Mouse (Mus musculus) midbrain, postnatal 0 days (tissue): ENCODE measurements around the gene Gimap3. TPM values are rescaled to one million over a fixed set of nuclear protein-coding genes. Genes with fewer than 3 reads are reported as not detected.

Experiments
- ATAC-seq: fragments of 200-750 bp; cut with Nextera tagmentation; 2 replicates; pipeline ENCODE4 v1.8.0; 2017; ENCODE audit warnings: moderate number of reproducible peaks, mild to moderate bottlenecking, moderate TSS enrichment, moderate library complexity; ENCODE audit not compliant: low FRiP score
- DNase-seq: peaks from one replicate; pipeline ENCODE4 v3.0.0-alpha.2; 2015; ENCODE audit warnings: low spot score
- H3K27ac ChIP-seq: fragments of 300-500 bp; sonication (generic); 2 replicates; pipeline ENCODE4 v1.5.1; 2014; ENCODE audit warnings: low read depth, mild to moderate bottlenecking, low read length, mixed read lengths
- H3K27me3 ChIP-seq: fragments of 300-500 bp; sonication (generic); 2 replicates; pipeline ENCODE4 v1.6.1; 2014; ENCODE audit warnings: low read length, control low read depth, mixed read lengths; ENCODE audit not compliant: insufficient read depth
- H3K36me3 ChIP-seq: fragments of 300-500 bp; sonication (generic); 2 replicates; pipeline ENCODE4 v1.6.1; 2014; ENCODE audit warnings: low read length, control low read depth, mixed read lengths; ENCODE audit not compliant: insufficient read depth
- H3K4me1 ChIP-seq: fragments of 300-500 bp; sonication (generic); 2 replicates; pipeline ENCODE4 v1.6.1; 2014; ENCODE audit warnings: mild to moderate bottlenecking, control low read depth, antibody characterized with exemption, low read length, mixed read lengths; ENCODE audit not compliant: insufficient read depth
- H3K4me2 ChIP-seq: fragments of 300-500 bp; sonication (generic); 2 replicates; pipeline ENCODE4 v1.6.1; 2014; ENCODE audit warnings: low read depth, mild to moderate bottlenecking, low read length, mixed read lengths; ENCODE audit not compliant: poor library complexity, severe bottlenecking
- H3K4me3 ChIP-seq: fragments of 300-500 bp; sonication (generic); 2 replicates; pipeline ENCODE4 v1.5.1; 2014; ENCODE audit warnings: low read depth, mild to moderate bottlenecking, low read length, moderate library complexity
- H3K9ac ChIP-seq: fragments of 300-500 bp; sonication (generic); replicated peaks from 2 replicates; pipeline ENCODE4 v1.6.1; 2014; ENCODE audit warnings: mild to moderate bottlenecking, low read length, moderate library complexity, mixed read lengths; ENCODE audit not compliant: poor library complexity, severe bottlenecking
- H3K9me3 ChIP-seq: fragments of 300-500 bp; sonication (generic); 2 replicates; pipeline ENCODE4 v1.6.1; 2016; ENCODE audit warnings: low read length, control low read depth
- CTCF ChIP-seq: IDR thresholded peaks from 2 replicates; pipeline ENCODE4 v1.5.1; 2016; ENCODE audit warnings: antibody characterized with exemption, mild to moderate bottlenecking
- WGBS: fragments of 180-500 bp; shearing (Covaris S2); extraction: QIAGEN DNeasy Blood & Tissue Kit; methylation state at CpG from one replicate; pipeline ENCODE4 v1.1.7; 2014; 5-methylcytosine and 5-hydroxymethylcytosine counted together
- polyA plus RNA-seq: library from polyadenylated mRNA; unstranded; fragments of >200 nt; fragmentation: Nextera tagmentation; extraction: Ambion mirVana; gene quantifications from 2 replicates; pipeline ENCODE4 v1.2.1, GENCODE M21; 2015
- total RNA-seq: library from RNA; depleted of rRNA; stranded (reverse); fragments of >200 nt; gene quantifications from 2 replicates; pipeline ENCODE4 v1.2.3, GENCODE M21; 2014; rRNA removed

Gimap3 gene
- total and polyA plus RNA-seq, 2 experiments from 2014 or later = not detected

DNA sequence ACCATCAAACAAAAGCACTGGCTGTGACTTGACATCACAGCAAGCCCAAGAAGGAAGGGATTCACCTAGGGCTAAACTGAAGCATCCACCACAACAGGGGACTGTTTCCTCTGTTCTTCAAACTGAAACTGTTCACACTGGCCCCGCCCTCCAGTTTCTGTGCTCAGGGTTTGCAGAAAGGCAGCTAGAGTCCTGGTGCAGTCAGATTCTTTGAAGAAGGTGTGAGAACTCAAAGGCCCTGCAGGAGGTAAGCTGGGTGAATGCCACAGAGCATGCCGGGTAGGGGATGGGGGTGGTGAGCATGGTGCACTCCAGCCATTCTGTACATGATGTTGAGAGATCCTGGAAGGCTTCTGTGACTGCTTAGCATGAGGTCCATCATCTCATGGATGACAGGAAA is 52.2 kb downstream of the Gimap3 start, which contains the start of the genes Gm28053 and Gimap7:
Gm28053 (plus strand) TSS at position 153 of the 400 bp plus-strand sequence.
Gimap7 (plus strand) TSS at position 167 of the 400 bp plus-strand sequence.
- Histone ChIP-seq H3K9ac (no peak within 1 kb of the TSS), H3K27ac (no peak within 1 kb of the TSS), H3K4me3 (no peak within 1 kb of the TSS), H3K27me3 (no peaks in the 10 kb centered on the region), H3K4me2 (no peak within 1 kb of the TSS), H3K4me1 (no peaks in the 10 kb centered on the region), H3K9me3 (no peaks in the 10 kb centered on the region), H3K36me3 (no peaks in the 10 kb centered on the region)
- no peak for ATAC-seq
- DNase-seq = no peak
- WGBS = 63% methylated on average over 2 of the region's 2 CpGs
- TF ChIP-seq CTCF = no peak

Other genes with a start within 250 kb of the Gimap3 start
- gene Atp6v0e2, start 233.2 kb downstream of the Gimap3 start, total RNA-seq = 398 and 447 TPM in 2 replicates
- gene Atp6v0e2, start 233.2 kb downstream of the Gimap3 start, polyA plus RNA-seq = 497 and 556 TPM in 2 replicates
- 29.4 and 82.4 TPM in 2 replicates for gene Lrrc61, start 216.1 kb downstream of the Gimap3 start, total RNA-seq
- gene Lrrc61, start 216.1 kb downstream of the Gimap3 start, polyA plus RNA-seq = 21.4 and 23.3 TPM in 2 replicates
- 4.6 and 6.6 TPM in 2 replicates for gene Rarres2, start 198.1 kb downstream of the Gimap3 start, total RNA-seq
- 7.4 and 10.6 TPM in 2 replicates for gene Rarres2, start 198.1 kb downstream of the Gimap3 start, polyA plus RNA-seq
- gene Gm45021, start 181.2 kb downstream of the Gimap3 start, total RNA-seq = not detected in 2 replicates
- gene Gm45021, start 181.2 kb downstream of the Gimap3 start, polyA plus RNA-seq = not detected in 2 replicates
- 76.5 and 91.5 TPM in 2 replicates for gene Repin1, start 177.0 kb downstream of the Gimap3 start, total RNA-seq
- gene Repin1, start 177.0 kb downstream of the Gimap3 start, polyA plus RNA-seq = 41.2 and 42.8 TPM in 2 replicates
- not detected in 2 replicates for gene Gm44965, start 176.9 kb downstream of the Gimap3 start, total RNA-seq
- 0.75 and 1.7 TPM in 2 replicates for gene Gm44965, start 176.9 kb downstream of the Gimap3 start, polyA plus RNA-seq
- 8.6 and 9.5 TPM in 2 replicates for gene Zfp775, start 168.8 kb downstream of the Gimap3 start, total RNA-seq
- gene Zfp775, start 168.8 kb downstream of the Gimap3 start, polyA plus RNA-seq = 8.6 and 9.5 TPM in 2 replicates
- gene AI854703, start 144.1 kb downstream of the Gimap3 start, total RNA-seq = 51.7 and 57.1 TPM in 2 replicates
- gene AI854703, start 144.1 kb downstream of the Gimap3 start, polyA plus RNA-seq = 28.5 and 30.2 TPM in 2 replicates
- 0.60 and 0.76 TPM in 2 replicates for gene Gimap8, start 123.6 kb downstream of the Gimap3 start, total RNA-seq
- gene Gimap8, start 123.6 kb downstream of the Gimap3 start, polyA plus RNA-seq = 0.45 and 0.53 TPM in 2 replicates
- gene Gimap9, start 94.7 kb downstream of the Gimap3 start, total RNA-seq = 0.55 and 0.71 TPM in 2 replicates
- 1.1 TPM in 2 replicates for gene Gimap9, start 94.7 kb downstream of the Gimap3 start, polyA plus RNA-seq
- 0.66 and 0.77 TPM in 2 replicates for gene Gimap4, start 86.3 kb downstream of the Gimap3 start, total RNA-seq
- 0.25 and 0.48 TPM in 2 replicates for gene Gimap4, start 86.3 kb downstream of the Gimap3 start, polyA plus RNA-seq
- 3.0 and 6.1 TPM in 2 replicates for gene Gimap6, start 62.6 kb downstream of the Gimap3 start, total RNA-seq
- 5.4 and 5.7 TPM in 2 replicates for gene Gimap6, start 62.6 kb downstream of the Gimap3 start, polyA plus RNA-seq
- gene Gm28053, start 52.2 kb downstream of the Gimap3 start, total RNA-seq = not detected in 2 replicates
- not detected in 2 replicates for gene Gm28053, start 52.2 kb downstream of the Gimap3 start, polyA plus RNA-seq
- not detected in 2 replicates for gene Gimap7, start 52.2 kb downstream of the Gimap3 start, total RNA-seq
- gene Gimap7, start 52.2 kb downstream of the Gimap3 start, polyA plus RNA-seq = not detected in 2 replicates
- gene Gimap1, start 31.8 kb downstream of the Gimap3 start, total RNA-seq = 1.6 and 2.1 TPM in 2 replicates
- gene Gimap1, start 31.8 kb downstream of the Gimap3 start, polyA plus RNA-seq = 2.9 and 4.0 TPM in 2 replicates
- gene Gimap5, start 24.7 kb downstream of the Gimap3 start, total RNA-seq = 0.33 and 0.38 TPM in 2 replicates
- gene Gimap5, start 24.7 kb downstream of the Gimap3 start, polyA plus RNA-seq = 1.3 and 1.4 TPM in 2 replicates
- 15.1 and 24.3 TPM in 2 replicates for gene Tmem176a, start 70.1 kb upstream of the Gimap3 start, total RNA-seq
- 27.0 and 31.6 TPM in 2 replicates for gene Tmem176a, start 70.1 kb upstream of the Gimap3 start, polyA plus RNA-seq
- gene Tmem176b, start 70.6 kb upstream of the Gimap3 start, total RNA-seq = 65.5 and 70.7 TPM in 2 replicates
- gene Tmem176b, start 70.6 kb upstream of the Gimap3 start, polyA plus RNA-seq = 107 and 112 TPM in 2 replicates
- not detected in 2 replicates for gene Aoc1, start 102.0 kb upstream of the Gimap3 start, total RNA-seq
- gene Aoc1, start 102.0 kb upstream of the Gimap3 start, polyA plus RNA-seq = 0.14 and 0.23 TPM in 2 replicates
- not detected in 2 replicates for gene 1600015I10Rik, start 159.0 kb upstream of the Gimap3 start, total RNA-seq
- gene 1600015I10Rik, start 159.0 kb upstream of the Gimap3 start, polyA plus RNA-seq = not detected in 2 replicates
- not detected in 2 replicates for gene Doxl2, start 204.1 kb upstream of the Gimap3 start, total RNA-seq
- not detected in 2 replicates for gene Doxl2, start 204.1 kb upstream of the Gimap3 start, polyA plus RNA-seq
- gene Svs1, start 216.0 kb upstream of the Gimap3 start, total RNA-seq = not detected in 2 replicates
- gene Svs1, start 216.0 kb upstream of the Gimap3 start, polyA plus RNA-seq = not detected in 2 replicates